Mouse (Mus musculus) adrenal gland, adult (tissue): ENCODE results near the gene Zfp683.
A peak's percentile ranks its signal among the peaks of the same experiment; 100 is the strongest.

Source experiments
- DNase-seq, 2 experiments: peaks; one replicate each; pipeline ENCODE4 v3.0.0; 2022 to 2023; ENCODE audit warnings: low spot score in 1 of 2; ENCODE audit not compliant: inconsistent age in 2 of 2

Gene Zfp683

GRCm38 (mm10) chr4:134053538-134053937 lies at the start of gene Zfp683:
Zfp683 (plus strand) TSS chr4:134053838.
- no peak for DNase-seq

- DNase-seq, result no peak
These were observed 47.9 kb upstream of the Zfp683 start for GRCm38 (mm10) chr4:134005581-134006358.

- DNase-seq, result no peak
These were observed 46.8 kb upstream of the Zfp683 start for GRCm38 (mm10) chr4:134006845-134007244.

- DNase-seq, result no peak
These were observed 43.9 kb upstream of the Zfp683 start for GRCm38 (mm10) chr4:134009709-134010108.

- no peak for DNase-seq
These were observed 41.9 kb upstream of the Zfp683 start for GRCm38 (mm10) chr4:134011450-134012414.

- no peak for DNase-seq
These were observed 40.6 kb upstream of the Zfp683 start for GRCm38 (mm10) chr4:134012858-134013528.

- DNase-seq, result no peak
These were observed 37.4 kb upstream of the Zfp683 start for GRCm38 (mm10) chr4:134016208-134016607.

GRCm38 (mm10) chr4:134016767-134017166 lies 36.9 kb upstream of the Zfp683 start:
- no peak for DNase-seq

GRCm38 (mm10) chr4:134017201-134017865 lies 36.3 kb upstream of the Zfp683 start:
- no peak for DNase-seq

- no peak for DNase-seq
These were observed 35.4 kb upstream of the Zfp683 start for GRCm38 (mm10) chr4:134018038-134018778.

GRCm38 (mm10) chr4:134018779-134019145 lies 34.9 kb upstream of the Zfp683 start, which contains the start of gene Lin28a:
Lin28a (minus strand) TSS chr4:134018841.
- no peak for DNase-seq

GRCm38 (mm10) chr4:134019210-134019609 lies 34.4 kb upstream of the Zfp683 start:
- DNase-seq, result no peak

- peak in 1 of 2 experiments; percentile 31 for DNase-seq
These were observed 33.8 kb upstream of the Zfp683 start for GRCm38 (mm10) chr4:134019641-134020351.

- peak; percentile 64 to 92 for DNase-seq
These were observed 33.0 kb upstream of the Zfp683 start for GRCm38 (mm10) chr4:134020621-134021020.

GRCm38 (mm10) chr4:134025802-134026201 lies 27.8 kb upstream of the Zfp683 start:
- DNase-seq, result no peak

GRCm38 (mm10) chr4:134035953-134036352 lies 17.7 kb upstream of the Zfp683 start:
- peak; percentile 74 to 89 for DNase-seq

GRCm38 (mm10) chr4:134041317-134042123 lies 12.1 kb upstream of the Zfp683 start:
- DNase-seq, result peak; percentile 18 to 33

GRCm38 (mm10) chr4:134043041-134043440 lies 10.6 kb upstream of the Zfp683 start:
- no peak for DNase-seq
